Mouse (Mus musculus) ES-Bruce4 (cell line): ENCODE data around the gene Mapk8.

Source experiments
- CTCF ChIP-seq: IDR thresholded peaks from one replicate; pipeline ENCODE4 v1.8.1; 2011; ENCODE audit warnings: low read depth, low read length
- EP300 ChIP-seq: IDR thresholded peaks from 2 replicates; pipeline ENCODE4 v1.6.1; 2011; ENCODE audit warnings: low read depth, low read length; ENCODE audit not compliant: insufficient read depth
- POLR2A ChIP-seq: IDR thresholded peaks from one replicate; pipeline ENCODE4 v1.8.1; 2011; ENCODE audit warnings: low read length; ENCODE audit not compliant: insufficient read depth

GRCm38 (mm10) chr14:33362807-33363206, 84.2 kb downstream of the Mapk8 start:
- TF ChIP-seq CTCF (no peak), POLR2A (no peak), EP300 (no peak)
